Mouse (Mus musculus): ENCODE measurements at regions not wholly inside any gene's neighbourhood (a gene's known extent, or its start where the extent isn't known, plus 50 kb on each side); places are given as distances from the start of the nearest gene placed in this dataset.

- ATAC-seq (replicated peaks; ENCODE audit: poor library complexity): no peak
These were observed 105.1 kb upstream of the Sdk1 start for GRCm38 (mm10) chr5:141136239-141136638.

- ATAC-seq (replicated peaks; ENCODE audit: poor library complexity): no peak
These were observed 103.6 kb upstream of the Sdk1 start for GRCm38 (mm10) chr5:141137716-141138115.

GRCm38 (mm10) chr5:141138771-141139360 is 102.4 kb upstream of the Sdk1 start:
- no peak for ATAC-seq (replicated peaks; ENCODE audit: poor library complexity)

- no peak for ATAC-seq (replicated peaks; ENCODE audit: poor library complexity)
These were observed 101.9 kb upstream of the Sdk1 start for GRCm38 (mm10) chr5:141139361-141139912.

- no peak for ATAC-seq (replicated peaks; ENCODE audit: poor library complexity)
These were observed 80.9 kb upstream of the Sdk1 start for GRCm38 (mm10) chr5:141160391-141160790.

GRCm38 (mm10) chr5:141160956-141161355 is 80.3 kb upstream of the Sdk1 start:
- ATAC-seq (replicated peaks; ENCODE audit: poor library complexity): no peak

- ATAC-seq (replicated peaks; ENCODE audit: poor library complexity): no peak
These were observed 58.8 kb upstream of the Sdk1 start for GRCm38 (mm10) chr5:141182442-141182841.

GRCm38 (mm10) chr5:141189033-141189432 is 52.3 kb upstream of the Sdk1 start:
- no peak for ATAC-seq (replicated peaks; ENCODE audit: poor library complexity)

Data from megakaryocyte progenitor cell, adult 5-6 weeks (primary cell).